Mouse (Mus musculus) midbrain, postnatal 0 days (tissue): ENCODE measurements around the gene Itm2b. TPM values are rescaled to one million over a fixed set of nuclear protein-coding genes. Genes with fewer than 3 reads are reported as not detected.

ENCODE experiments used
- ATAC-seq: fragments of 200-750 bp; cut with Nextera tagmentation; 2 replicates; pipeline ENCODE4 v1.8.0; 2017; ENCODE audit warnings: moderate number of reproducible peaks, mild to moderate bottlenecking, moderate TSS enrichment, moderate library complexity; ENCODE audit not compliant: low FRiP score
- DNase-seq: peaks from one replicate; pipeline ENCODE4 v3.0.0-alpha.2; 2015; ENCODE audit warnings: low spot score
- H3K27ac ChIP-seq: fragments of 300-500 bp; sonication (generic); 2 replicates; pipeline ENCODE4 v1.5.1; 2014; ENCODE audit warnings: low read depth, mild to moderate bottlenecking, low read length, mixed read lengths
- H3K27me3 ChIP-seq: fragments of 300-500 bp; sonication (generic); 2 replicates; pipeline ENCODE4 v1.6.1; 2014; ENCODE audit warnings: low read length, control low read depth, mixed read lengths; ENCODE audit not compliant: insufficient read depth
- H3K36me3 ChIP-seq: fragments of 300-500 bp; sonication (generic); 2 replicates; pipeline ENCODE4 v1.6.1; 2014; ENCODE audit warnings: low read length, control low read depth, mixed read lengths; ENCODE audit not compliant: insufficient read depth
- H3K4me1 ChIP-seq: fragments of 300-500 bp; sonication (generic); 2 replicates; pipeline ENCODE4 v1.6.1; 2014; ENCODE audit warnings: mild to moderate bottlenecking, control low read depth, antibody characterized with exemption, low read length, mixed read lengths; ENCODE audit not compliant: insufficient read depth
- H3K4me2 ChIP-seq: fragments of 300-500 bp; sonication (generic); 2 replicates; pipeline ENCODE4 v1.6.1; 2014; ENCODE audit warnings: low read depth, mild to moderate bottlenecking, low read length, mixed read lengths; ENCODE audit not compliant: poor library complexity, severe bottlenecking
- H3K4me3 ChIP-seq: fragments of 300-500 bp; sonication (generic); 2 replicates; pipeline ENCODE4 v1.5.1; 2014; ENCODE audit warnings: low read depth, mild to moderate bottlenecking, low read length, moderate library complexity
- H3K9ac ChIP-seq: fragments of 300-500 bp; sonication (generic); replicated peaks from 2 replicates; pipeline ENCODE4 v1.6.1; 2014; ENCODE audit warnings: mild to moderate bottlenecking, low read length, moderate library complexity, mixed read lengths; ENCODE audit not compliant: poor library complexity, severe bottlenecking
- H3K9me3 ChIP-seq: fragments of 300-500 bp; sonication (generic); 2 replicates; pipeline ENCODE4 v1.6.1; 2016; ENCODE audit warnings: low read length, control low read depth
- CTCF ChIP-seq: IDR thresholded peaks from 2 replicates; pipeline ENCODE4 v1.5.1; 2016; ENCODE audit warnings: antibody characterized with exemption, mild to moderate bottlenecking
- WGBS: fragments of 180-500 bp; shearing (Covaris S2); extraction: QIAGEN DNeasy Blood & Tissue Kit; methylation state at CpG from one replicate; pipeline ENCODE4 v1.1.7; 2014; 5-methylcytosine and 5-hydroxymethylcytosine counted together
- polyA plus RNA-seq: library from polyadenylated mRNA; unstranded; fragments of >200 nt; fragmentation: Nextera tagmentation; extraction: Ambion mirVana; gene quantifications from 2 replicates; pipeline ENCODE4 v1.2.1, GENCODE M21; 2015
- total RNA-seq: library from RNA; depleted of rRNA; stranded (reverse); fragments of >200 nt; gene quantifications from 2 replicates; pipeline ENCODE4 v1.2.3, GENCODE M21; 2014

Gene Itm2b
- total and polyA plus RNA-seq, 2 experiments from 2014 or later = 427 to 855 TPM

- no peaks in the 10 kb centered on the region for H3K9me3 ChIP-seq
- DNase-seq = peak; percentile 28
- H3K4me1 ChIP-seq = no peaks in the 10 kb centered on the region
- H3K4me3 ChIP-seq = no peak overlapping the region
- no peak overlapping the region for H3K9ac ChIP-seq
- no peaks in the 10 kb centered on the region for H3K27me3 ChIP-seq
- no peaks in the 10 kb centered on the region for H3K36me3 ChIP-seq
- WGBS = 39% methylated on average over 7 of the region's 7 CpGs
- no peak overlapping the region for H3K4me2 ChIP-seq
- no peak for TF ChIP-seq CTCF
- no peak for ATAC-seq
- H3K27ac ChIP-seq = peak overlapping the region; percentile 48; the same call in 1 of the 2 replicates
These were observed 4.0 kb upstream of the Itm2b start for GRCm38 (mm10) chr14:73389059-73389458.

GRCm38 (mm10) chr14:73388546-73388945, 3.5 kb upstream of the Itm2b start:
- no peaks in the 10 kb centered on the region for H3K9me3 ChIP-seq
- H3K4me1 ChIP-seq = 0 out of 2 replicates have a peak, but pooled peaks cover 2% of the 10 kb centered on the region
- WGBS = 42% methylated on average over 7 of the region's 7 CpGs
- no peaks in the 10 kb centered on the region for H3K27me3 ChIP-seq
- H3K4me3 ChIP-seq = no peak overlapping the region
- no peak overlapping the region for H3K9ac ChIP-seq
- no peaks in the 10 kb centered on the region for H3K36me3 ChIP-seq
- TF ChIP-seq CTCF = no peak
- DNase-seq (peak; percentile 74), ATAC-seq (no peak)
- peak overlapping the region; percentile 48; the same call in 1 of the 2 replicates for H3K27ac ChIP-seq
- H3K4me2 ChIP-seq = no peak overlapping the region

GRCm38 (mm10) chr14:73386493-73386892, 1.4 kb upstream of the Itm2b start:
- DNase-seq (no peak), ATAC-seq (no peak)
- no peak for TF ChIP-seq CTCF
- Histone ChIP-seq H3K4me3 (no peak overlapping the region), H3K4me1 (peaks cover 10% of the 10 kb centered on the region; the same call in 1 of the 2 replicates), H3K27me3 (no peaks in the 10 kb centered on the region), H3K36me3 (no peaks in the 10 kb centered on the region), H3K9ac (no peak overlapping the region), H3K27ac (no peak overlapping the region), H3K9me3 (no peaks in the 10 kb centered on the region), H3K4me2 (no peak overlapping the region)
- 91% methylated on average over 5 of the region's 5 CpGs for WGBS

- Histone ChIP-seq H3K27me3 (no peaks in the 10 kb centered on the region), H3K9me3 (no peaks in the 10 kb centered on the region), H3K4me3 (peak overlapping the region; percentile 100), H3K9ac (peak overlapping the region; percentile 99; the same call in 1 of the 2 replicates), H3K27ac (peak overlapping the region; percentile 93), H3K4me1 (peaks cover 10% of the 10 kb centered on the region; the same call in 1 of the 2 replicates), H3K36me3 (no peaks in the 10 kb centered on the region; the same call in 1 of the 2 replicates), H3K4me2 (peak overlapping the region; percentile 73)
- ATAC-seq = no peak
- DNase-seq = no peak
- no peak for TF ChIP-seq CTCF
- 76% methylated on average over 2 of the region's 2 CpGs for WGBS
These were observed 758 bp upstream of the Itm2b start for GRCm38 (mm10) chr14:73385720-73386374.

GRCm38 (mm10) chr14:73384546-73384912, 560 bp downstream of the Itm2b start:
- peak overlapping the region; percentile 99 for H3K9ac ChIP-seq
- peak overlapping the region; percentile 100 for H3K4me3 ChIP-seq
- WGBS = 0% methylated on average over 13 of the region's 13 CpGs
- H3K4me2 ChIP-seq = peak overlapping the region; percentile 73
- ATAC-seq (peak; percentile 56), DNase-seq (peak; percentile 65)
- H3K9me3 ChIP-seq = no peaks in the 10 kb centered on the region
- peak overlapping the region; percentile 93 for H3K27ac ChIP-seq
- H3K27me3 ChIP-seq = no peaks in the 10 kb centered on the region
- peaks cover 3% of the 10 kb centered on the region; the same call in 1 of the 2 replicates for H3K36me3 ChIP-seq
- peaks cover 10% of the 10 kb centered on the region; the same call in 1 of the 2 replicates for H3K4me1 ChIP-seq
- no peak for TF ChIP-seq CTCF

GRCm38 (mm10) chr14:73383746-73384145, 1.3 kb downstream of the Itm2b start:
- H3K4me1 ChIP-seq = peaks cover 10% of the 10 kb centered on the region; the same call in 1 of the 2 replicates
- TF ChIP-seq CTCF = no peak
- no peak for ATAC-seq
- H3K27me3 ChIP-seq = no peaks in the 10 kb centered on the region
- 21% methylated on average over 2 of the region's 2 CpGs for WGBS
- H3K9ac ChIP-seq = peak overlapping the region; percentile 99; the same call in 1 of the 2 replicates
- peak overlapping the region; percentile 93; the same call in 1 of the 2 replicates for H3K27ac ChIP-seq
- no peak for DNase-seq
- peaks cover 3% of the 10 kb centered on the region; the same call in 1 of the 2 replicates for H3K36me3 ChIP-seq
- no peaks in the 10 kb centered on the region for H3K9me3 ChIP-seq
- H3K4me2 ChIP-seq = peak overlapping the region; percentile 73
- peak overlapping the region; percentile 100 for H3K4me3 ChIP-seq
